ENCODE assay signal across 16 mouse cellular contexts in genomic region chr1:171245353-171245752, GRCm38 (mm10). TPM values are rescaled to one million over a fixed set of nuclear protein-coding genes. Genes with fewer than 3 reads are reported as not detected.
DNase-seq lines count a peak whose midpoint lies in the region; ATAC-seq lines count a peak whose summit lies in the region.
"Had no signal": no experiment of that assay in that cellular context is flagged by ENCODE, and none has a peak within 500 bp of the region (broad histone marks: within the 10 kb centered on the region; RNA-seq: fewer than 3 reads in every experiment).

No protein-coding gene starts in this region.

- H3K9me3 ChIP-seq in heart, embryonic 13.5 days: no peaks in the 10 kb centered on the region
- H3K9me3 ChIP-seq in limb, embryonic 12.5 days: no peaks in the 10 kb centered on the region
- H3K9me3 ChIP-seq in limb, embryonic 10.5 days (replicated peaks): no peaks in the 10 kb centered on the region
- H3K9me3 ChIP-seq in embryonic facial prominence, embryonic 13.5 days: no peaks in the 10 kb centered on the region
- H3K9me3 ChIP-seq: G1E had no signal

- peak overlapping the region; percentile 95 for H3K9ac ChIP-seq in heart, embryonic 13.5 days
- H3K9ac ChIP-seq in limb, embryonic 12.5 days (replicated peaks): no peak overlapping the region
- H3K9ac ChIP-seq in embryonic facial prominence, embryonic 13.5 days: 0 out of 2 replicates have a peak overlapping the region, but pooled peaks have one; percentile 92

- WGBS in heart, embryonic 13.5 days: 80% methylated on average over 8 of the region's 8 CpGs
- WGBS in limb, embryonic 12.5 days: 82% methylated on average over 8 of the region's 8 CpGs
- WGBS in limb, embryonic 10.5 days: 93% methylated on average over 8 of the region's 8 CpGs
- WGBS in embryonic facial prominence, embryonic 13.5 days: 68% methylated on average over 8 of the region's 8 CpGs

- H3K27ac ChIP-seq in heart, embryonic 13.5 days (replicated peaks): no peak overlapping the region
- H3K27ac ChIP-seq in limb, embryonic 12.5 days: no peak overlapping the region
- H3K27ac ChIP-seq in limb, embryonic 10.5 days: no peak overlapping the region
- H3K27ac ChIP-seq in embryonic facial prominence, embryonic 13.5 days: no peak overlapping the region

- peak overlapping the region; percentile 84 for H3K4me2 ChIP-seq in heart, embryonic 13.5 days
- H3K4me2 ChIP-seq in limb, embryonic 12.5 days: peak overlapping the region; percentile 77
- H3K4me2 ChIP-seq in embryonic facial prominence, embryonic 13.5 days: peak overlapping the region; percentile 75; the same call in 1 of the 2 replicates

- H3K4me1 ChIP-seq in heart, embryonic 13.5 days: peaks cover 47% of the 10 kb centered on the region
- H3K4me1 ChIP-seq in limb, embryonic 12.5 days (replicated peaks): peaks cover 32% of the 10 kb centered on the region
- H3K4me1 ChIP-seq in limb, embryonic 10.5 days: peaks cover 42% of the 10 kb centered on the region
- peaks cover 50% of the 10 kb centered on the region for H3K4me1 ChIP-seq in embryonic facial prominence, embryonic 13.5 days

- peaks cover 52% of the 10 kb centered on the region for H3K36me3 ChIP-seq in heart, embryonic 13.5 days
- H3K36me3 ChIP-seq in limb, embryonic 12.5 days: peaks cover 51% of the 10 kb centered on the region
- peaks cover 52% of the 10 kb centered on the region for H3K36me3 ChIP-seq in limb, embryonic 10.5 days
- H3K36me3 ChIP-seq in embryonic facial prominence, embryonic 13.5 days: peaks cover 48% of the 10 kb centered on the region

- no peaks in the 10 kb centered on the region for H3K27me3 ChIP-seq in heart, embryonic 13.5 days (replicated peaks)
- H3K27me3 ChIP-seq in limb, embryonic 12.5 days: no peaks in the 10 kb centered on the region
- H3K27me3 ChIP-seq in limb, embryonic 10.5 days (ENCODE audit: low read depth, poor library complexity, severe bottlenecking): no peaks in the 10 kb centered on the region
- no peaks in the 10 kb centered on the region for H3K27me3 ChIP-seq in embryonic facial prominence, embryonic 13.5 days

- peak overlapping the region; percentile 83; the same call in 1 of the 2 replicates for H3K4me3 ChIP-seq in heart, embryonic 13.5 days
- H3K4me3 ChIP-seq in limb, embryonic 12.5 days (replicated peaks): no peak overlapping the region; the same call in 1 of the 2 replicates
- no peak overlapping the region; the same call in 1 of the 2 replicates for H3K4me3 ChIP-seq in limb, embryonic 10.5 days
- H3K4me3 ChIP-seq in embryonic facial prominence, embryonic 13.5 days: peak overlapping the region; percentile 79; the same call in 1 of the 2 replicates

- ATAC-seq in heart, embryonic 13.5 days (ENCODE audit: extremely low read depth, insufficient number of reproducible peaks, low FRiP score, low TSS enrichment): no peak
- no peak for ATAC-seq in limb, embryonic 12.5 days (ENCODE audit: insufficient number of reproducible peaks, insufficient read depth, low FRiP score, low TSS enrichment, low read depth)
- no peak for ATAC-seq in embryonic facial prominence, embryonic 13.5 days (ENCODE audit: insufficient number of reproducible peaks, insufficient read depth, low FRiP score, low TSS enrichment, low read depth)

- no peak for DNase-seq in heart, adult 9 months (ENCODE audit: low spot score in 2 of 2)
- no peak for DNase-seq in limb, embryonic 10.5 days (ENCODE audit: low spot score)
- DNase-seq in 3T3-L1 (ENCODE audit: low read depth, low spot score) (peak; percentile 70), adipocyte (ENCODE audit: low spot score) (no peak)
- no peak for DNase-seq in layer of hippocampus, adult 11-12 months (ENCODE audit: low spot score)
- DNase-seq: adrenal gland, postnatal 14 days; cerebellum, adult 9-10 months; kidney, adult 18-20 months; kidney, postnatal 36 days; lung, adult 2 months; right cerebral cortex, adult 18-20 months; thymus, postnatal 25 days had no signal

RNA-seq across cellular contexts. Expression of gene Adamts4, which starts 4.9 kb away (rescaled TPM):
- 3.5 and 3.6 TPM in 2 replicates for polyA plus RNA-seq in heart, embryonic 13.5 days (2015; fragmentation: Nextera tagmentation; extraction: Ambion mirVana)
- 10.5 and 11.0 TPM in 2 replicates for polyA plus RNA-seq in limb, embryonic 12.5 days (2016; fragmentation: Nextera tagmentation; extraction: Ambion mirVana)
- 7.3 and 10.5 TPM in 2 replicates for polyA plus RNA-seq in limb, embryonic 10.5 days (2016; fragmentation: Nextera tagmentation; extraction: Ambion mirVana)
- 23.6 and 25.6 TPM in 2 replicates for polyA plus RNA-seq in embryonic facial prominence, embryonic 13.5 days (2015; fragmentation: Nextera tagmentation; extraction: Ambion mirVana)

RNA-seq across cellular contexts. Expression of gene Ndufs2, which starts 5.8 kb away (rescaled TPM):
- 424 and 495 TPM in 2 replicates for polyA plus RNA-seq in heart, embryonic 13.5 days (2015; fragmentation: Nextera tagmentation; extraction: Ambion mirVana)
- polyA plus RNA-seq in limb, embryonic 12.5 days (2016; fragmentation: Nextera tagmentation; extraction: Ambion mirVana): 251 and 257 TPM in 2 replicates
- polyA plus RNA-seq in limb, embryonic 10.5 days (2016; fragmentation: Nextera tagmentation; extraction: Ambion mirVana): 308 and 312 TPM in 2 replicates
- 232 and 248 TPM in 2 replicates for polyA plus RNA-seq in embryonic facial prominence, embryonic 13.5 days (2015; fragmentation: Nextera tagmentation; extraction: Ambion mirVana)

RNA-seq across cellular contexts. Expression of gene Fcer1g, which starts 11.2 kb away (rescaled TPM):
- 29.5 and 33.1 TPM in 2 replicates for polyA plus RNA-seq in heart, embryonic 13.5 days (2015; fragmentation: Nextera tagmentation; extraction: Ambion mirVana)
- polyA plus RNA-seq in limb, embryonic 12.5 days (2016; fragmentation: Nextera tagmentation; extraction: Ambion mirVana): 15.9 and 21.0 TPM in 2 replicates
- polyA plus RNA-seq in limb, embryonic 10.5 days (2016; fragmentation: Nextera tagmentation; extraction: Ambion mirVana): 6.4 and 10.7 TPM in 2 replicates
- polyA plus RNA-seq in embryonic facial prominence, embryonic 13.5 days (2015; fragmentation: Nextera tagmentation; extraction: Ambion mirVana): 40.7 and 41.9 TPM in 2 replicates

RNA-seq across cellular contexts. Expression of gene Apoa2, which starts 20.5 kb away (rescaled TPM):
- 21.9 and 119 TPM in 2 replicates for polyA plus RNA-seq in heart, embryonic 13.5 days (2015; fragmentation: Nextera tagmentation; extraction: Ambion mirVana)
- polyA plus RNA-seq in limb, embryonic 12.5 days (2016; fragmentation: Nextera tagmentation; extraction: Ambion mirVana): 2.1 and 3.1 TPM in 2 replicates
- 1.9 and 2.6 TPM in 2 replicates for polyA plus RNA-seq in limb, embryonic 10.5 days (2016; fragmentation: Nextera tagmentation; extraction: Ambion mirVana)
- polyA plus RNA-seq in embryonic facial prominence, embryonic 13.5 days (2015; fragmentation: Nextera tagmentation; extraction: Ambion mirVana): 0.80 and 56.2 TPM in 2 replicates

RNA-seq across cellular contexts. Expression of gene Tomm40l, which starts 23.0 kb away (rescaled TPM):
- 44.8 and 52.5 TPM in 2 replicates for polyA plus RNA-seq in heart, embryonic 13.5 days (2015; fragmentation: Nextera tagmentation; extraction: Ambion mirVana)
- polyA plus RNA-seq in limb, embryonic 12.5 days (2016; fragmentation: Nextera tagmentation; extraction: Ambion mirVana): 29.7 and 31.9 TPM in 2 replicates
- polyA plus RNA-seq in limb, embryonic 10.5 days (2016; fragmentation: Nextera tagmentation; extraction: Ambion mirVana): 32.2 and 32.5 TPM in 2 replicates
- polyA plus RNA-seq in embryonic facial prominence, embryonic 13.5 days (2015; fragmentation: Nextera tagmentation; extraction: Ambion mirVana): 30.2 and 30.9 TPM in 2 replicates

Comparison
In these comparisons a context has a peak if more than half of its experiments do, and no peak if none do; other contexts are left out.
1. H3K4me3 ChIP-seq: peak in heart, embryonic 13.5 days (single experiment) and embryonic facial prominence, embryonic 13.5 days (single experiment); none in limb, embryonic 12.5 days (single experiment) and limb, embryonic 10.5 days (single experiment).
2. Peak in every context shown above with its lines, with median percentiles within 50 percentile points of each other: H3K4me2 ChIP-seq.